Mouse (Mus musculus) midbrain, embryonic 11.5 days (tissue): ENCODE data around the gene Slx4. TPM values are rescaled to one million over a fixed set of nuclear protein-coding genes. Genes with fewer than 3 reads are reported as not detected.
"Not testable (repeated sequence)": the region's sequence is repeated elsewhere in the genome, so short reads cannot be mapped to it uniquely, and the experiment has no call there.

Experiments
- ATAC-seq: fragments of 200-750 bp; cut with Nextera tagmentation; 2 replicates; pipeline ENCODE4 v1.8.0; 2017; ENCODE audit warnings: moderate TSS enrichment, moderate library complexity; ENCODE audit not compliant: low FRiP score
- DNase-seq: peaks from one replicate; pipeline ENCODE4 v3.0.0; 2015; ENCODE audit warnings: low spot score; ENCODE audit errors: missing footprints
- H3K27ac ChIP-seq: fragments of 300-500 bp; sonication (generic); 2 replicates; pipeline ENCODE4 v1.5.1; 2014; ENCODE audit warnings: low read depth, low read length
- H3K27me3 ChIP-seq: fragments of 300-500 bp; sonication (generic); 2 replicates; pipeline ENCODE4 v1.6.1; 2014; ENCODE audit warnings: mild to moderate bottlenecking, low read length, moderate library complexity, mixed read lengths; ENCODE audit not compliant: control insufficient read depth, insufficient read depth
- H3K36me3 ChIP-seq: fragments of 300-500 bp; sonication (generic); 2 replicates; pipeline ENCODE4 v1.6.1; 2014; ENCODE audit warnings: mild to moderate bottlenecking, low read length, moderate library complexity, mixed read lengths; ENCODE audit not compliant: control insufficient read depth, insufficient read depth
- H3K4me1 ChIP-seq: fragments of 300-500 bp; sonication (generic); 2 replicates; pipeline ENCODE4 v1.6.1; 2014; ENCODE audit warnings: low read length; ENCODE audit not compliant: control insufficient read depth, insufficient read depth
- H3K4me2 ChIP-seq: fragments of 300-500 bp; sonication (generic); 2 replicates; pipeline ENCODE4 v1.6.1; 2014; ENCODE audit warnings: mild to moderate bottlenecking, moderate library complexity
- H3K4me3 ChIP-seq: fragments of 300-500 bp; sonication (generic); 2 replicates; pipeline ENCODE4 v1.5.1; 2014; ENCODE audit warnings: low read depth, low read length
- H3K9ac ChIP-seq: fragments of 300-500 bp; sonication (generic); 2 replicates; pipeline ENCODE4 v1.6.1; 2014; ENCODE audit warnings: low read length
- H3K9me3 ChIP-seq: fragments of 300-500 bp; sonication (generic); 2 replicates; pipeline ENCODE4 v1.6.1; 2016; ENCODE audit warnings: low read length; ENCODE audit not compliant: control insufficient read depth
- WGBS: fragments of 180-500 bp; shearing (Covaris S2); extraction: QIAGEN DNeasy Blood & Tissue Kit; methylation state at CpG from one replicate; pipeline ENCODE4 v1.1.7; 2014; 5-methylcytosine and 5-hydroxymethylcytosine counted together
- polyA plus RNA-seq: library from polyadenylated mRNA; unstranded; fragments of >200 nt; fragmentation: Nextera tagmentation; extraction: Ambion mirVana; gene quantifications from 2 replicates; pipeline ENCODE4 v1.2.1, GENCODE M21; 2014

Slx4 gene
- polyA plus RNA-seq, 1 experiment from 2014 or later = 25.1 TPM

GRCm38 (mm10) chr16:4021241-4021640, 17.7 kb upstream of the Slx4 start:
- H3K27me3 ChIP-seq = no peaks in the 10 kb centered on the region
- H3K9me3 ChIP-seq = no peaks in the 10 kb centered on the region
- H3K4me3 ChIP-seq = no peak overlapping the region
- H3K4me2 ChIP-seq = no peak overlapping the region
- ATAC-seq = no peak
- no peak overlapping the region for H3K27ac ChIP-seq
- no peak overlapping the region for H3K9ac ChIP-seq
- DNase-seq = no peak
- H3K4me1 ChIP-seq = no peaks in the 10 kb centered on the region
- 73% methylated on average over 1 of the region's 1 CpGs for WGBS
- H3K36me3 ChIP-seq = no peaks in the 10 kb centered on the region

- H3K4me2 ChIP-seq, H3K4me1 ChIP-seq, ATAC-seq, H3K9ac ChIP-seq, H3K36me3 ChIP-seq, H3K27ac ChIP-seq, DNase-seq, H3K27me3 ChIP-seq, H3K9me3 ChIP-seq, H3K4me3 ChIP-seq: not testable (repeated sequence)
- WGBS = 77% methylated on average over 6 of the region's 6 CpGs
Observed at GRCm38 (mm10) chr16:4017466-4017865, 13.9 kb upstream of the Slx4 start.

GRCm38 (mm10) chr16:4016786-4017185, 13.2 kb upstream of the Slx4 start:
- not testable (repeated sequence) for H3K9me3 ChIP-seq, H3K9ac ChIP-seq, DNase-seq, H3K27me3 ChIP-seq, H3K36me3 ChIP-seq, H3K4me3 ChIP-seq, ATAC-seq, H3K4me2 ChIP-seq, H3K4me1 ChIP-seq, H3K27ac ChIP-seq
- WGBS = 76% methylated on average over 17 of the region's 17 CpGs

GRCm38 (mm10) chr16:4014040-4014668, 10.6 kb upstream of the Slx4 start:
- no peak overlapping the region for H3K27ac ChIP-seq
- no peak overlapping the region for H3K4me2 ChIP-seq
- H3K36me3 ChIP-seq = no peaks in the 10 kb centered on the region
- no peak overlapping the region for H3K9ac ChIP-seq
- DNase-seq (no peak), ATAC-seq (no peak)
- H3K27me3 ChIP-seq = no peaks in the 10 kb centered on the region
- no peaks in the 10 kb centered on the region for H3K9me3 ChIP-seq
- no peak overlapping the region for H3K4me3 ChIP-seq
- H3K4me1 ChIP-seq = no peaks in the 10 kb centered on the region
- WGBS = 87% methylated on average over 5 of the region's 5 CpGs

GRCm38 (mm10) chr16:4012882-4013570, 9.5 kb upstream of the Slx4 start:
- H3K9ac ChIP-seq = no peak overlapping the region
- no peaks in the 10 kb centered on the region for H3K27me3 ChIP-seq
- no peaks in the 10 kb centered on the region for H3K9me3 ChIP-seq
- ATAC-seq (no peak), DNase-seq (no peak)
- H3K27ac ChIP-seq = no peak overlapping the region
- H3K4me2 ChIP-seq = no peak overlapping the region
- no peaks in the 10 kb centered on the region for H3K4me1 ChIP-seq
- 74% methylated on average over 4 of the region's 4 CpGs for WGBS
- no peaks in the 10 kb centered on the region for H3K36me3 ChIP-seq
- H3K4me3 ChIP-seq = no peak overlapping the region

GRCm38 (mm10) chr16:3988410-3988809, 15.2 kb downstream of the Slx4 start:
- Histone ChIP-seq H3K4me3 (no peak overlapping the region), H3K27me3 (no peaks in the 10 kb centered on the region), H3K4me2 (no peak overlapping the region), H3K9me3 (no peaks in the 10 kb centered on the region), H3K36me3 (peaks cover 57% of the 10 kb centered on the region), H3K27ac (no peak overlapping the region), H3K4me1 (no peaks in the 10 kb centered on the region), H3K9ac (no peak overlapping the region)
- ATAC-seq (no peak), DNase-seq (no peak)
- WGBS = 90% methylated on average over 4 of the region's 4 CpGs

- no peak for DNase-seq
Observed at GRCm38 (mm10) chr16:3983146-3983700, 20.3 kb downstream of the Slx4 start.

GRCm38 (mm10) chr16:3982173-3982572, 21.4 kb downstream of the Slx4 start:
- peaks cover 44% of the 10 kb centered on the region for H3K36me3 ChIP-seq
- H3K4me3 ChIP-seq = no peak overlapping the region
- no peaks in the 10 kb centered on the region for H3K27me3 ChIP-seq
- no peak for ATAC-seq
- H3K27ac ChIP-seq = no peak overlapping the region
- no peaks in the 10 kb centered on the region for H3K9me3 ChIP-seq
- DNase-seq = no peak
- no peak overlapping the region for H3K4me2 ChIP-seq
- no peaks in the 10 kb centered on the region for H3K4me1 ChIP-seq
- H3K9ac ChIP-seq = no peak overlapping the region
- 90% methylated on average over 4 of the region's 4 CpGs for WGBS

More at GRCm38 (mm10) chr16:3983146-3983700, 20.3 kb downstream of the Slx4 start:
- H3K36me3 ChIP-seq = peaks cover 52% of the 10 kb centered on the region
- 48% methylated on average over 7 of the region's 7 CpGs for WGBS
- no peak overlapping the region for H3K27ac ChIP-seq
- H3K4me2 ChIP-seq = no peak overlapping the region
- no peak overlapping the region for H3K9ac ChIP-seq
- ATAC-seq = no peak
- no peaks in the 10 kb centered on the region for H3K9me3 ChIP-seq
- no peaks in the 10 kb centered on the region for H3K4me1 ChIP-seq
- no peak overlapping the region for H3K4me3 ChIP-seq
- H3K27me3 ChIP-seq = no peaks in the 10 kb centered on the region

GRCm38 (mm10) chr16:3976712-3977111, 26.9 kb downstream of the Slx4 start:
- no peaks in the 10 kb centered on the region for H3K9me3 ChIP-seq
- no peak for DNase-seq
- no peaks in the 10 kb centered on the region for H3K27me3 ChIP-seq
- no peak overlapping the region for H3K4me2 ChIP-seq
- no peaks in the 10 kb centered on the region for H3K4me1 ChIP-seq
- H3K9ac ChIP-seq = no peak overlapping the region
- H3K27ac ChIP-seq = no peak overlapping the region
- no peak overlapping the region for H3K4me3 ChIP-seq
- H3K36me3 ChIP-seq = peaks cover 12% of the 10 kb centered on the region; the same call in 1 of the 2 replicates
- WGBS = 51% methylated on average over 3 of the region's 3 CpGs
- ATAC-seq = no peak
